Mouse (Mus musculus): ENCODE results near the gene Taf3.

GRCm38 (mm10) chr2:9970579-9970978, 77.8 kb downstream of the Taf3 start:
- TF ChIP-seq CTCF (IDR thresholded peaks at IDR 0.05; ENCODE audit: low read depth) (no peak), EP300 (IDR thresholded peaks at IDR 0.05; ENCODE audit: low read depth) (no peak)
